Mouse (Mus musculus): Measurements from ENCODE around the gene Gnai1. TPM values are rescaled to one million over a fixed set of nuclear protein-coding genes. Genes with fewer than 3 reads are reported as not detected.
"Not testable (repeated sequence)": the region's sequence is repeated elsewhere in the genome, so short reads cannot be mapped to it uniquely, and the experiment has no call there.

Gene Gnai1
- total RNA-seq (2021) = 10 to 100 TPM; 10.5 to 11.6 TPM
- long read RNA-seq, experiment 1, transcript Gnai1-201 (8 exons, 3,135 nt) = major isoform, 25 of 26 reads
- long read RNA-seq, experiment 1, partial matches to known transcripts = 1 of 26 reads
- long read RNA-seq, experiment 1, other reads (novel, unspliced or antisense) = 0 of 26 reads
- long read RNA-seq, experiment 2, transcript Gnai1-201 (8 exons, 3,135 nt) = major isoform, 33 of 35 reads
- long read RNA-seq, experiment 2, partial matches to known transcripts = 1 of 35 reads
- long read RNA-seq, experiment 2, other reads (novel, unspliced or antisense) = 1 of 35 reads

DNA sequence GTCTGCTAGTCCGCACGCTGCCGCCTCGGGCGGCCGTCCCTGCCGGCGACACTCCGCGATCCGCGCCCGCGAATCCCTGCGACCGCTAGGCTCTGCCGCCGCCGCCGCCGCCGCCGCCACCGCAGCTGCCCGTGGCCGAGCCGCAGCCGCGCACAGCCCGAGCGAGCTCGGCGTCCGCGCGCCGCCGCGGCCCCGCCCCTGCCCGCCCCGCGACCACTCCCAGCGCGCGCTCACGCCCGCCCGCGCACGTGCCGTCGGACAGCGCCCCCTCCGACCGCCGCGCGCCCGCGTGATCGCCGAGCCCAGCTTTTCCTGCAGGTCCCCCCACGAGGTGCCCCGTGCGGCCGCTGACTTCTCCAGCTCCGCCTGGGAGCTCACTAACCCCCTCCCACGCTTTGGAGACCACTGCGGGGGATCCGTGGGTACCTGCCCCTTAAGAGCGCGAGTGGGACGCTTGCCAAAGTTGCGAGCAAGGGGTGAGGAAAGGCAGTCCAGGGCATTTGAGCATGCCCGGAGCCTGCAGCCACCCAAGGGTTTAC, at the start of gene Gnai1:
Gnai1 (minus strand) TSS at position 75 of the 539 bp plus-strand sequence.
- peak; percentile 72 for DNase-seq

GRCm38 (mm10) chr5:18367864-18368263, 7.7 kb upstream of the Gnai1 start:
- no peak for DNase-seq

- no peak for DNase-seq
Measured at GRCm38 (mm10) chr5:18365460-18365859, 5.3 kb upstream of the Gnai1 start.

- no peak for DNase-seq
Measured at GRCm38 (mm10) chr5:18360956-18361355, 801 bp upstream of the Gnai1 start.

DNA sequence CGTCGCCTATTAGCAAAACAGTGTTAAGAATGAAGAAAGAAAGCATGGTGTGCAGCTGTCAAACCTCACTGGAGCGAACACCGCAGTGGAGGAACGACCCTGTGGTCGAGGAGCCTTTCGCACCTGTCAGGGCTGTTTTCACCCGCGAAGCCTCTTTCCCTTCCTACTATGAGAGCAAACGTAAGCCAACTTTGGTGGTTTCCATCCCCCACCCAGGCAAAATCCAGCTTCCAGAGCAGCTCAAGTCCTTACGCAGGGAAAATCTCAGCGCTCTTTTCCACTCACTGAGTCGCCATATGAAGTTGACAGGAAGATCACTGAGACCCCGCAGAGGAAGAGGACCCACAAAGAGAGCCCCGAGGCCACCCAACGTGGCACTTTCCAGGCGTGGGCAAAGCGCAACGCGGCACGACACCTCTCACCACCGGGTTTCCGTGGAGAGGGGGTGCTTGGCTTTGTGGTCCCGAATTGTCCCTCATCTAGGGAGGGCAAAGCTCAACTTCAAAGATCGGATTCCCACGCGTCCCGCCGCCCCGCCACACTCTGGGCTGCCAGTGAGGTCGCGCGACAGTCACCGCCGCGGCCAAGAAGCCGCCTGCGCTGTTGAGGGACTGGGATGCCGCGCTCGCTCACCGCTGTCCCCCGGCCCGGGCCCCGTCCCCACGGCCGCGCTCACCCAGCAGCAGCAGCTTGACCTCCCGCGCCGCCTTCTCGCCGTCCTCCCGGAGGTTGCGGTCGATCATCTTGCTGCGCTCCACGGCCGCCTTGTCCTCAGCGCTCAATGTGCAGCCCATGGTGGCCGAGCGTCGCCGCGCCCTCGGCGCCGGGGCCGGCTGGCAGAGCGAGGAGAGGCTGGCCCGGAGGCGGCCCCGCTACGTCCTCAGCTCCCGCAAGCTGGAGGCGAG, 527 bp downstream of the Gnai1 start:
- DNase-seq = peak; percentile 36

DNA sequence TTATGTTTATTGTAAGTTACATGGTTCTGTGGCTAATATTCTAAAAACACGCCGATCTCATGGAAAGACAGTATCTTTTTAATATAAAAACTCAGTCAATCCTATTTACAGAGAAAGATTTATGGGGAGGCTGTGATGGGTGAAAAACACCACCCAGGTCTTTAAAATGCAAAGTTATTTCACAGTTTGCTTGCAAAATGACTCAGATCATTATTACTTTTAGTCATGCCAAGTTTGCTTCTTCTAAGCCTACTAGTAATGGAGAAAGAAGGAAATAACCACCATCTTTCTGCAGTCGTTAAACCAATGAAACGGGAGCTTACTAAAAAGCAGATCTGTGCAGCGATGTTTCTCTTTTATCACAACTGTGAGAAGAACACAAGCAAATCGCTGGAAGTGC, 1.4 kb downstream of the Gnai1 start:
- no peak for DNase-seq

- DNase-seq = peak; percentile 20
Measured at GRCm38 (mm10) chr5:18358191-18358590, 2.0 kb downstream of the Gnai1 start.

- DNase-seq = no peak
Measured at GRCm38 (mm10) chr5:18347297-18347696, 12.9 kb downstream of the Gnai1 start.

GRCm38 (mm10) chr5:18343455-18344142, 16.6 kb downstream of the Gnai1 start:
- DNase-seq = no peak

DNA sequence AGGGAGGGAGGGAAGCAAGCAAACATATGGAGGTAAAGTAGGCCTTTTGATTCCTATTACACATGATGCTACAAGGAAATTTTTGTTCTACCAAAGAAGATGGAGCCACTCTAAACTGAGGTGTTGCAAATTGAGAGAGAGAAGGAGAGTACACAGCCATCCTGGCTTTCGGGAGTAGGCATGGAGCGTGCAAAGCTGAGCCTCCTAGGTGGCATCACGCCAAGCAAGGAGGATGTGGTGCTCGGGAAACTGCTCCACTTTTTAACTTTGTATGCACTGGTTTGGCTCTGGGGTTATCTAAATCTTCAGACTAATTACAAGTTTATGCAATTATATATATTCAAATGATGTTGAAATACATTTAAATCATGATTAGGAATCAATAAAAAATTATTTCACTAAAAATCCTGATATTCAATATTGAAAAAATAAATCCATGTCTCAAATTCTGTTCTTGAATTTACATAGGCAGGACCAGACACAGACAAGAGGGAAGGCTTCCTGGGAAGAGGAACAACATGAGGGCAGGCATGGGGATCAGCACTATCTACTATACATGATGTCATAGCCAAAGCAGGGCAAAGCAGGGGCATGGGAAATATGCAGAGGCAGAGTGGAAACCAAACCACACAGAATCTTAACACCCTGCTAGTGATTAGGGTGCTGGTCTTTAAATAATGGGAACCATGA, 17.2 kb downstream of the Gnai1 start:
- DNase-seq = no peak

DNA sequence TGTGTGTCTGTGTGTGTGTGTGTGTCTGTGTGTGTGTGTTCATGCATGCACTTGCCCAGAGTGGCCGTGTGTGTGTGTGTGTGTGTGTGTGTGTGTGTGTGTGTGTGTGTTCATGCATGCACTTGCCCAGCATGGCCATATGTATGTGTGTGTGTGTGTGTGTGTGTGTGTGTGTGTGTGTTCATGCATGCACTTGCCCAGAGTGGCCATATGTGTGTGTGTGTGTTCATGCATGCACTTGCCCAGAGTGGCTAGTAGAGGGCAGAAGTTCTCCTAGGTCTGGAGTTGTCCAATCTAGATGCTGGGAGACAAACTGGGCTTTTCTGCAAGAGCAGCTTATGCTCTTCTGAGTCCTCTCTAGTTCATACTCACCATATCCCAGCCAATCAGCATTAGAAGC, 18.3 kb downstream of the Gnai1 start:
- DNase-seq = not testable (repeated sequence)

DNA sequence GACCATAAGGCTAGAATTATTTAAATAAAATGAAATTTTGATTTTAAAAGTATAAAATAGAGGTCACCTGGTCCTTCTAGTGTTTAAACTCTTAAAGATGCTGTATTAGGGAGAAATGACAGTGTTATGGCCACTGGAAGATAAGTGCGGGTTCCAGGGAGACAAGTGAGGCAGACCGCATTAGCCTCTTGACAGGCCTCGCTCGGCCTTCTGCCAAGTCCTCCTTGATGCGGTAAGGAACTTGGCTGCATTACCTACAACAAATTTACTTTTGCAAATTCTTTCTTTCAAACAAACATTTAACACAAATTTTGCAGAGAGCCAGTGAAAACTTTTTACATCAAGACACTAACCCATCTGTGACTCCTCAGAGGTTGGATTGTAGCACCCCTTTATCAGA, 27.9 kb downstream of the Gnai1 start:
- DNase-seq = no peak

GRCm38 (mm10) chr5:18330726-18331125, 29.4 kb downstream of the Gnai1 start:
- DNase-seq = no peak

DNA sequence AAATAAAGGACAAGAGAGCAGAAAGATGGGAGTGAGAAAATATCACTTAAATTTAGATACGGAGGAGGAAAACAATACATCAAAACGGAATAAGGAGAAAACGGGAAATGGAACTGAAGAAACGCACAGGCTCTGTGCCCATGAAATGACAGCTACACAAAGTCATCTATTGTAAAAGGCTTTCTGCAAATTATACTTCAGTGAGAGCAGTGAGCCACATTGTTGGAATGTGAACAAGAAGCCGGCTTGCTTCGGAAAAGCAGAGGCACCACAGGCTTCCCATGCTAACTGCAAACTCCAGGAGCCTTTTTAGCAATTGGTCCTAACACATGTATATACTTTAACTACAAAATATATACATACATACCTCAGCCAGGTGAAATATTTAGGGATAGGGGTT, 34.0 kb downstream of the Gnai1 start:
- DNase-seq = no peak

GRCm38 (mm10) chr5:18323534-18323933, 36.6 kb downstream of the Gnai1 start:
- no peak for DNase-seq

GRCm38 (mm10) chr5:18321661-18322060, 38.5 kb downstream of the Gnai1 start:
- no peak for DNase-seq

- DNase-seq = no peak
Measured at GRCm38 (mm10) chr5:18318846-18319245, 41.3 kb downstream of the Gnai1 start.

GRCm38 (mm10) chr5:18307229-18307804, 52.8 kb downstream of the Gnai1 start:
- DNase-seq = no peak

DNA sequence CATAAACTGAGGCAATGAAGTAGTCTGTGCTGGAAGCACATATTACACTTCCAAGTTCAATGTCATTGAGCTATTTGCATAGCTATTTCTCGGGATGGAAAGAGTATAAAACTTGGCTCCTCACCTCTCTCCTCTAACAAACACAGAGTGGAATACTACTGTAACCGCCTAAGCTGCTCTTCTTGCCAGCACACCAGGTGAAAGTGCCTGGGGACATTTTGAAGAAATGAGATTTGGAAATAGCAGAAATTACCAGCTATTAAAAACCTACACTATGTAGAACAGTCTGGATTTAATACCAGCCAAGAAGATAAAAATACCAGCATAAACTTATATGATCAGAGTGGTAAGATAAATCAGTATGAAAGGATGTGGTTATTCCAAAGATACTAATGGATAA, 63.6 kb downstream of the Gnai1 start:
- DNase-seq = no peak

GRCm38 (mm10) chr5:18292744-18293143, 67.4 kb downstream of the Gnai1 start:
- no peak for DNase-seq

DNA sequence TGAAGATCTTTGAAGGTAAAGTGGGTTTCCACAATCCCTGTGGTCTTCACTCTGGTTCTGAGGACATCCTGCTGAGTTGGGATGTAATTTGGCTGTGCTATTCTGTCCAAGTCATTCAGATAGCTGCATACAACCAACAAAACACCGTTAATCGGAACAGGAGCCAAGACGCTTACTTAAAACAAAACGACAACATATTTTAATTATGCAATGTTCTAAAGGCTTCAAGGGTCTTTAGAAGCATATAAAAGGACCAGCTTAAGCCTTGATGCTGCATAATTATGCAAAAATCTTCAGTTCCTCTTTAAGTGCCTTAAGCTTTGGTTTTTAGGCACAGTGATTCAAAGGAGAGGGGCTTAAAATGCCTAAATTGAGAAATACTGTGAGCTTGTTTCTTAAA, 70.6 kb downstream of the Gnai1 start:
- DNase-seq = no peak

DNA sequence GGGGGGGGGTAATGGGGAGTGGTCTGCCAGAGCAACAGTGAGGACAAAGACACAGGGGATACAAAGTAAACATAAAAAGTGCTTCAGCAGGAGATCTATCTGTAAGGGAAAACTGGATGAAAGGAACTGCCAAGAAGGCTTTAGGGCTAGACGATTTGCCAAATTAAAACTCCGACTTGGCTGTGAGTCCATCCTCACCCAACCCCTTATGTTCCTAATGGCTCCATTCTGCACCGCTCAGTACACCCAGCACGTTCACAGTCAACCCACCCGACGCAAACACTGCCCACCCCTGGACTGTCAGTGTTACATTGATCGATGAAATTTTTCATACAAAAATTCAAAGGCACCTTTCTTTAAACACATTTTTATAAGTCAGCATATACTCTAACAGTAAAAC, 71.5 kb downstream of the Gnai1 start:
- no peak for DNase-seq
